Comparison of ENCODE assay signal across 9 mouse cellular contexts in the genomic region with DNA sequence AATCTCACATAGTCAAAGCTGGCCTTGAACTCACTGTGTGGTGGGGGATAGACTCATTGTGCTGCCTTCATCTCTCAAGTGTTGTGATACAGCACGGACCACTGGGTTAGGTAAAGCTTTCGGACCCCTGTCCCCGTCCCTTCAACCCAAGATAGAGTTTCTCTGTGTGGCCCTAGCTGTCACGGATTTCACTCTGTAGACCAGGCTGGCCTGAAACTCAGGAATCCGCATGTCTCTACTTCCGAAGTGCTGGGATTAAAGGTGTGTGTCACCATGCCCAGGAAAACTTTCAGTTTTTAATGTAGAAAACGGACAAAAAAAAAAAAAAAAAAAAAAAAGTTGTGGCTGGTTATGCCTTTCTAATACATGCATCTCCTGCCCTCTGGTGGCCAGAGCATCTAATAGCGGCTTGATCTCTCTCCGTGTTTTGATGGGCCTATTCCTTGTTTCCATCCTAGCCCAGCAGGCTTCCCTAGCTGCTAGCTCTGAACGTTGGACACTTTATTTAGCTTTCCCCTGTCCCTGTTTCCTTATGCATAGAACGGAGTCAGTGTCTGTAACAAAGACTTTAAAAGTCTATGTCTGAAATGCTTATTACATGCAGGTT. TPM values are rescaled to one million over a fixed set of nuclear protein-coding genes. Genes with fewer than 3 reads are reported as not detected.
DNase-seq lines count a peak whose midpoint lies in the region; ATAC-seq and TF ChIP-seq lines count a peak whose summit lies in the region.
"Had no signal": no experiment of that assay in that cellular context is flagged by ENCODE, and none has a peak within 500 bp of the region (broad histone marks: within the 10 kb centered on the region; RNA-seq: fewer than 3 reads in every experiment).

No protein-coding gene starts in this region.

- H3K4me3 ChIP-seq in hindbrain, postnatal 0 days (ENCODE audit: low read length) = no peak overlapping the region
- H3K4me3 ChIP-seq: limb, embryonic 15.5 days had no signal

- no peaks in the 10 kb centered on the region for H3K9me3 ChIP-seq in hindbrain, postnatal 0 days (ENCODE audit: low read length)
- H3K9me3 ChIP-seq: limb, embryonic 15.5 days had no signal

- no peak overlapping the region for H3K4me2 ChIP-seq in hindbrain, postnatal 0 days (ENCODE audit: low read depth, low read length)
- H3K4me2 ChIP-seq: limb, embryonic 15.5 days had no signal

- intact Hi-C loops in left cerebral cortex, postnatal 14 days (cut with DNase I) = no loop called here

- no peaks in the 10 kb centered on the region for H3K4me1 ChIP-seq in hindbrain, postnatal 0 days (ENCODE audit: insufficient read depth, low read length)
- H3K4me1 ChIP-seq: limb, embryonic 15.5 days had no signal

- H3K27ac ChIP-seq in hindbrain, postnatal 0 days = no peak overlapping the region
- H3K27ac ChIP-seq: limb, embryonic 15.5 days had no signal

- peak; percentile 12 to 29 for DNase-seq in urinary bladder, adult 18-20 months (ENCODE audit: low spot score in 2 of 2)
- DNase-seq in urinary bladder, adult 2 months (ENCODE audit: low spot score) = no peak
- peak; percentile 45 for DNase-seq in brain, embryonic 18.5 days (ENCODE audit: low read depth, low spot score)
- DNase-seq in fibroblast of lung, adult 2 months (ENCODE audit: low read depth) = peak; percentile 44
- DNase-seq in hindbrain, postnatal 0 days (ENCODE audit: low spot score) = peak; percentile 91
- peak; percentile 81 to 91 for DNase-seq in left cerebral cortex, postnatal 14 days (ENCODE audit: low spot score in 2 of 2)
- peak; percentile 17 for DNase-seq in ovary, postnatal 10 days (ENCODE audit: low spot score)
- DNase-seq in yolk sac, embryonic 10.5 days (ENCODE audit: low spot score) = peak; percentile 41

- peak; percentile 85 for TF ChIP-seq CTCF in hindbrain, postnatal 0 days (IDR thresholded peaks at IDR 0.05; ENCODE audit: low read depth)

- no peak; the same call in 1 of the 2 replicates for ATAC-seq in hindbrain, postnatal 0 days

- H3K9ac ChIP-seq in hindbrain, postnatal 0 days (replicated peaks; ENCODE audit: low read length) = no peak overlapping the region
- H3K9ac ChIP-seq: limb, embryonic 15.5 days had no signal

- 44% methylated on average over 11 of the region's 11 CpGs for WGBS in hindbrain, postnatal 0 days

- H3K36me3 ChIP-seq in hindbrain, postnatal 0 days (ENCODE audit: insufficient read depth, low read length) = no peaks in the 10 kb centered on the region
- H3K36me3 ChIP-seq: limb, embryonic 15.5 days had no signal

- no peaks in the 10 kb centered on the region for H3K27me3 ChIP-seq in hindbrain, postnatal 0 days (ENCODE audit: insufficient read depth, low read length)
- H3K27me3 ChIP-seq: limb, embryonic 15.5 days had no signal

RNA-seq across cellular contexts. Expression of gene 1500009L16Rik, which starts 53.7 kb away (rescaled TPM):
- 7.1 and 7.2 TPM in 2 replicates for polyA plus RNA-seq in urinary bladder, adult 2 months (2012; rRNA removed)
- total RNA-seq in hindbrain, postnatal 0 days (2014; rRNA removed) = 31.7 and 37.6 TPM in 2 replicates
- 98.9 and 108 TPM in 2 replicates for polyA plus RNA-seq in hindbrain, postnatal 0 days (2015; fragmentation: Nextera tagmentation; extraction: Ambion mirVana)
- total RNA-seq in left cerebral cortex, postnatal 14 days (2021) = 10 to 100 TPM; 25.7 to 31.4 TPM
